Mouse (Mus musculus) layer of hippocampus, adult 18-20 months (tissue): ENCODE results near the gene Shisa8. TPM values are rescaled to one million over a fixed set of nuclear protein-coding genes. Genes with fewer than 3 reads are reported as not detected.

Experiments
- DNase-seq, 2 experiments: peaks; one replicate each; pipeline ENCODE4 v3.0.0; 2022; ENCODE audit warnings: low spot score in 2 of 2
- microRNA-seq, 2 experiments: library from miRNA; unstranded; fragments of <30 nt; microRNA quantifications; one replicate each; pipeline ENCODE4 v1.2.0; 2021
- total RNA-seq, 2 experiments: library from RNA; stranded (reverse); gene quantifications; 2 replicates each; pipeline ENCODE4 v1.2.3; 2021

The Shisa8 gene
- total RNA-seq, 2 experiments from 2014 or later: 1.4 to 1.9 TPM

GRCm38 (mm10) chr15:82158243-82159035 lies 54.2 kb downstream of the Shisa8 start:
- DNase-seq: no peak

DNA sequence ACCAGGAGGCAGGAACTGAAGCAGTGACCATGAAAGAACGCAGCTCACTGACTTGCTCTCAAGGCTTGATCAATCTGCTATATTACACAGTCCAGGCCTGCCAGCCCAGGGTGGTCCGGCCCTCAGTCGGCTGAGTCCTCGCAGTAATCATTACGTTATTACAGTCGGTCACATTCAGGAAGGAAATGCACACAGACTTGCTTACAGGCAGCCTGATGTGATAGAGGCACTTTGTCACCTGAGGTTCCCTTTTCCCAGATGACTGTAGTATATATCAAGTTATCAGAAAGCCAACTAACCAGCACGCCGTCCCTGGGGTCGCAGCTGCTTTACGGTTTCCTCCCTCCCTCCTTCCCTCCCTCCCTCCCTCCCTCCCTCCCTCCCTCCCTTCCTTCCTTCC lies 55.7 kb downstream of the Shisa8 start:
- DNase-seq: no peak

DNA sequence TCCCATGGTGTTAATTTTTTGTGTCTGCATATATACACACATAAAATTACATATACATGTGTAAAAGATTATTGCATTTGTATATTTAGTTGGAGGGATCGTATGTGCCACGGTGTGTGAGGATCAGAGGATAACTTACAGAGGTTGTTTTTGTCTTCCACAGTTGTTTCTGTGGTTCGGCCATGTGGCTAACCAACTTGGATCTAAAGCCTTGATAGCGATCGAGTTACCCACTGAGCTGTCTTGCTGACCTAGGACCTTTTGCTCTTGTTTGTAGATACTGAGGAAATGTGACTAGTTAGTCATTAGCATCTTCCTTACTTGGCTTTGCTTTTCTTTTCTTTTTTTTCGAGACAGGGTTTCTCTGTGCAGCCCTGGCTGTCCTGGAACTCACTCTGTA lies 56.3 kb downstream of the Shisa8 start:
- no peak for DNase-seq

Small RNA genes lying within 50 kb of the gene (microRNA-seq; reads per million reads assigned to microRNA genes)
- gene Mir33: 12.8 to 17.6 reads per million in 2 experiments

Other genes with a start within 250 kb of the Shisa8 start
- not detected for gene 1700029P11Rik, start 232.3 kb downstream of the Shisa8 start, total RNA-seq
- 10 to 100 TPM; 26.3 to 27.1 TPM for gene Xrcc6, start 225.0 kb downstream of the Shisa8 start, total RNA-seq
- 100 to 1,000 TPM in 1 of 2 experiments, 10 to 100 TPM in 1; 96.5 to 108 TPM for gene Desi1, start 179.0 kb downstream of the Shisa8 start, total RNA-seq
- 100 to 1,000 TPM; 117 TPM for gene Snu13, start 165.2 kb downstream of the Shisa8 start, total RNA-seq
- not detected for gene 4930407I10Rik, start 153.7 kb downstream of the Shisa8 start, total RNA-seq
- gene Mei1, start 142.8 kb downstream of the Shisa8 start, total RNA-seq: under 1 TPM; 0.25 to 0.50 TPM
- 10 to 100 TPM; 12.4 to 12.9 TPM for gene Ccdc134, start 84.9 kb downstream of the Shisa8 start, total RNA-seq
- gene Srebf2, start 65.6 kb downstream of the Shisa8 start, total RNA-seq: 100 to 1,000 TPM; 175 to 189 TPM
- under 1 TPM; 0.47 to 0.76 TPM for gene Tnfrsf13c, start 11.6 kb upstream of the Shisa8 start, total RNA-seq
- 1 to 10 TPM; 2.5 to 3.1 TPM for gene Cenpm, start 31.9 kb upstream of the Shisa8 start, total RNA-seq
- gene 1500009C09Rik, start 39.6 kb upstream of the Shisa8 start, total RNA-seq: 100 to 1,000 TPM; 100 to 113 TPM
- gene Sept3, start 62.1 kb upstream of the Shisa8 start, total RNA-seq: 100 to 1,000 TPM; 609 to 650 TPM
- gene Wbp2nl, start 86.1 kb upstream of the Shisa8 start, total RNA-seq: not detected
- gene Naga, start 126.1 kb upstream of the Shisa8 start, total RNA-seq: 10 to 100 TPM; 33.5 to 40.5 TPM
- under 1 TPM; 0.25 to 0.52 TPM for gene Pheta2, start 126.1 kb upstream of the Shisa8 start, total RNA-seq
- gene Smdt1, start 126.1 kb upstream of the Shisa8 start, total RNA-seq: 100 to 1,000 TPM; 149 to 152 TPM
- 100 to 1,000 TPM; 206 to 215 TPM for gene Ndufa6, start 141.5 kb upstream of the Shisa8 start, total RNA-seq
- gene Cyp2d22, start 167.4 kb upstream of the Shisa8 start, total RNA-seq: 10 to 100 TPM; 57.5 to 64.1 TPM
- gene Cyp2d11, start 181.2 kb upstream of the Shisa8 start, total RNA-seq: under 1 TPM in 1 of 2 experiments, not detected in 1; 0.41 TPM
- under 1 TPM in 1 of 2 experiments, not detected in 1; 0.81 TPM for gene Cyp2d10, start 194.4 kb upstream of the Shisa8 start, total RNA-seq
- not detected for gene Cyp2d9, start 220.6 kb upstream of the Shisa8 start, total RNA-seq